Mouse (Mus musculus) retina, postnatal 7 days (tissue): ENCODE data around the gene C8a.

Experiments used
- DNase-seq: peaks from one replicate; pipeline ENCODE4 v3.0.0-alpha.2; 2012; ENCODE audit warnings: low read depth, low spot score

The C8a gene

DNA sequence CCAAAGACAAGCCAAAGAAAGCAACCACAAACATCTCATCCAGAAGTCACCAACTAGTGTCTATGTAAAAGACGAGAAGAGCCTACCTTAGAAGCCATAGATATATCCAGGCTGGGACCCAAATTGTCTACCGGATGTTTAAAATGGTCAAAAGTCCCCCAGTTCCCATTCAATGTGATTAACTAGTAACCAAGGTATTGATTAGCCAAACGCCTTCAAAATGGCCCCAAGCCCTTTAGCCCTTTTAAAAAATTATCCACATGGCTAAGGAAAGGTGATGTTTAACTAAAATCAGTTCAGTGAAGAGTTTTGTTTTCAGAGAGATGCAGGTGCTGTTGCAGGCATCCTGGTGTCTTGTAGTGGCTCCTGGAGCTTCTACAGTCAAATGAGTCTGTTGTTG lies at the start of gene C8a:
Gene C8a (minus strand): TSS at position 76 of the 400 bp plus-strand sequence.
- DNase-seq, result no peak

DNA sequence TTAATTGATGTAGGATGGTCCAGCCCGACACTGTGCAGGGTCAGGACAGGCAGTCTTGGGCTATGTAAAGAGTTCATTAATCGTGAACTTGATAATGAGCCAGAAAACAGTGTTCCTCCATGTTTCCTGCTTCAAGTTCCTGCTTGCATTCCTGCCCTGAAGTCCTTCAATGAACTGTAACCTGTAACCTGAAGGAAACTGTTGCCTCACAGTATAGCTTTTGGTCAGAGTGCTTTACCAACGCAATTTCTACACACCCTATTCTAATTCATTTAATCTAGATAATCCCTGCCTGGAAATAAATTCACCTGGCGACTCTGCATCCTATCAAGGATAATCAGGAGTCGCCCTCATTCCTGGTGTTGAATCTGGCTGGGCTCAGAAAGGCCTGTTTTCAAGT lies 49.2 kb upstream of the C8a start:
- no peak for DNase-seq

DNA sequence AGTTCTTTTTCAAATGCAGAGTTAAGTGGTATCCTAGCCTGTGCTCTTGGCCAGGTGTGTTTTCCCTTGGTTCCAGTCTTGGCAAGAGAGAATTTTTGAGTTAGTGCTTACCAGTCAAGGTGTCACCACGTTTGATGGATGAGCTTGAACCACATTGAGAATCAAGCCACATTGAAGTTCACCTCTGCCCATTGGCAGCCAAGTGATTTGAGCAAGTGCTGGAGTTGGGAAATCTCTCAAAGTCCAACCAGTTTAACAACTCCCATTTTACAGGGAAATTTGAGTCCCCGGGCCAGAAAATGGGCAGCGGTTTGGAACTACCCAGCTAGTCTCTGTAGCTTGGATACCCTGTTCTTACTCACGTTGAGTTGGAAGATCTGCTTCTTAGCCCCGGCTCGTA lies 41.8 kb upstream of the C8a start:
- no peak for DNase-seq

DNA sequence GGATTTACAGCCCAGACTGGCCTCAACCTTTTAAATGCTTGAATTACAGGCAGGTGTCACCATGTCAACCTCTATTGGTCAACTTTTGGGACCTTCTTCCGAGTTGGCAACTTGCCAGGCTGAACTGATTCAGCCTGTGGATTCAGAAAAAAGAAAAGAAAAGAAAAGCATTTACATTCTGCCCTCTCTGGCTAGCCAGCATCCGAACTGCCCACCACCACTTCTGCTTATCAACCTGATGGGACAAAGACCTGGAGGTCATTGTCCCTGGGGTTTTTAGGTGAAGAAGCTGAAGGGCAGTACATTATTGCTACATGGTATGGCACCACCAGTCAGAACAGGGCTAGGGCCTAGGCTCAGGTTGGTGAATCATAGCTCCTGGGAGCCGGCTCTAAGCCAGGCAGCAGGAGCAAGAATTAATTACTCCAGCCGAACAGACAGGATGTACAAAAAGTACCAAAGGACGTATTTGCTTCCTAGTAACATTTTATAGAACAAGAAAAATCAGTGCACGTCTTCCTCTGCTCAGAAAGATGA lies 38.6 kb upstream of the C8a start:
- no peak for DNase-seq

DNA sequence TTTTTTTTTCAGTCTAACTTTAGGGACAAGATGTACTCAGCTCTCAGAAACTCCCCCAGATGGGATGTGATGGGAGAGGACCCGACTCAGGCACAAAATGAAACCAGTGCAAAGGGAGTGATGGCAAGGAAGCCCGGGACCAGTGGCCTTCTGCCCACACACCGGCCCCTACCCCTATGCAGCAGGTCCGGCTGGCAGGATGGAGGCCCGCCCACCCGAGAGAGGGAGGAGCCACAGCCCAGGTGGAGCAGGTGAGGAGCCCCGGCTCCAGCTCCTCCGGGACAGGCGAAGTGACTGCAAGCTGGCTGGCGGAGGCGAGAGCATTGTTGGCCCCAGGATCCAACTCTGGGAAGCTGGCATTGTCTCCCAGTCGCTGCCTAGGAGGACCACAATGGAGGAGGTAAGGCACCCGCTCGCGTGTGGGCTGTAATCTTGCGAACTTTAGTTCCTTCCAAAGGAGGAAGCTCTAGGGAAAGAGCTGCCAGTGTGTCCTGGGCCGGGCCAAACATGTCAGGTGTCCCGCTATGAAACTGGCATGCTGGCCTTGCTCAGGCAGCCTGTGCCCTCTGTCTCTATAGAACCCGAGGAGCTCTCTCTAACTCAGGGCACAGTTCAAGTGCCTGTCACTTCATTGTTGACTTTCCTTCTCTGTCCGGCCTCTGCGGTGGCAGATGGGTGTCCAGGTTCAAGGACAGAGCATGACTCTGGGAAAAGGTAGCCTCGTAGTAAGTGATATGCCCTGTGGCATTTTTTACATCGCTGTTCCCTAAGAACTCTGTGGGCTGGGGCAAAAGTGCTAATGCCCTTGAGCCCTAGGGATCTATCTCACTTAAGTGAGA lies 37.3 kb upstream of the C8a start, which contains the start of gene Fyb2:
Gene Fyb2 (plus strand): TSS at position 166 of the 839 bp plus-strand sequence.
- no peak for DNase-seq

DNA sequence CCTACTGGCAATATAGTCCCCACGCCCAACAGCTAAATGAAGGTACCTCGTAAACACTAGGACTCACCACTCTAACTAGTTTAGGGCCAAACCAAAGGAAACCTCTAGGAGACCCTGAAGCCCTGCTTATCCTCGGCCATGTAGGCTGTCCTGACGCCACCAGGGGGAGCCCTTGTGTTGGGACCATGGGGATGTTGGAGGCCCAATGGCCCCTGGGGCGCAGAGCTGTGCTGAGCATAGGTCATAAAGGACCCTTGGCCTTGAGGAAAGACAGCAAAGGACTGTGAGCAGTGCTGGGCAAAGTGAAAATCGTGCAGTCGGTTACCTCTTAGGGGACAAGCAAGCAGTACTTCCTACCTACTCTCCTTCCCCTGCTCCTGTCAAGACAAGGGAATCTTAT lies 35.5 kb upstream of the C8a start:
- peak; percentile 49 for DNase-seq

DNA sequence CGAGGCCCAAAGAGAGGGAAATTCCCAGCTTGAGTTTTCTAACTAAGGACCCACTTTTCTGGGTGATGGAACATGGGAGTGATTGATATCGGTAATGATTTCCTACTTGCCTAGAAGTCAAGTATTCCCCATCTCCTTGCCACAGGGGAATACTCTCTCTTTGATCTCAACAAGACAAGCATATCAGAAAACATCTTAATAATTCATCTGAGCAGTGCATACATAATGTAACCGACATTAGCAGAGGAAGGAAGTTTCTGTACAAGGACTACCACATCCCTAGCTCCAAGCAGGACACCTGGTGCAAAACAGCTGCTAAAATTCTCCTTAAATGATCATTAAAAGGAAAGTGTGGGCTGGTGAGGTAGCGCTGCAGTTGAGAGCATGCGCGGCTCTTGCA lies 28.9 kb upstream of the C8a start:
- no peak for DNase-seq

DNA sequence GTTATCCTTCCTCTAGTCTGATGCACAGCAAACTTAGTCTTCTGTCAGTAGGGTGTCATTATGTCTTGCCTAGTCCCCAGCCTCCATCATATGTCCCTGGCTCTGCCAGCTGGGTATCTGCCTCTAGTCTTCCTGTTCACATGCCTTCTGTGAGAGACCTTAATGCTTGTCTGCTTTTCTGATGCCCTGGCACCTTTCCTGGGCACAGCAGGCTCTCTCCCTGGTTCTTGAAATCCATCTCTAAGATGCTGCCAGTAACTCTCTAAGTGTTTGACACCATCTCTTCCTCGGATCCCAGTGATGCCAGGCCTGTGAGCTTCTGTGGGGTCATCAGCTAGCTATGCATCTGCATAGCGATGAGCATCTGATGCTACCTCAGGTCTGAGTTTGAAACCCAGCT lies 26.6 kb upstream of the C8a start:
- no peak for DNase-seq

DNA sequence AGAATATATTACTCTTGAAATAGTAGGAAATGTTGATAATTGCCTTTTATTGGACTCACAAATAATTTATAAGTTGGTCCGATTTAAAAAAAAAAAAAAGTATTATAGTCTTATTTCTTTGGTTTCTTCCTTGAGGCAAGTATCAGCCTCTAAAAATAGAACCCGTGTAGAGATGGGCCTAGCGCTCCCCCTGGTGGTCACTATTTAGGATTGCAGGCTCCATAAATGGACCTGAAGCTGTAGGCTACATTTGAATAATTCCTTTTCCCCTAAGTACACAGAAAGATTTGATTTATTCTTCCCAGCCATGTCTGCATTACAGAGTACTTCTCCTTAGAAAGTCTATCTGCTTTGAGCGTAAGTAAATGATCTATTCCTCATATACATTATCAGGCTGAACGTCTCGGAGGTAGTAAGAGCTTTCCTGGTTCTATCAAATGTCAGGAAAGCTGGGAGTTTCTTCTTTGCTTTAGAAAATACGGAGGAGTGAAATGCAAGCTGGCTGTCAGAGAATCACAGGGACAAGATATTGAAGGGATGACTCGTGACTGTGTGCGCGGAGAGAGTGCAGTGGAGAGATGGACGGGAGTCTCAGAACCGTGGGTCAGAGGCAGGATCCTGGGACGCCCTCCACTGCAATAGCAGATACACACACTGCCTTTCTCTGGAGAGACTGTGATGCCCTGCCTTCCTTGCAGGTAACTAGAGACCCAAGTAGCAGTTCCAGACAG lies 18.0 kb upstream of the C8a start:
- peak; percentile 41 for DNase-seq

DNA sequence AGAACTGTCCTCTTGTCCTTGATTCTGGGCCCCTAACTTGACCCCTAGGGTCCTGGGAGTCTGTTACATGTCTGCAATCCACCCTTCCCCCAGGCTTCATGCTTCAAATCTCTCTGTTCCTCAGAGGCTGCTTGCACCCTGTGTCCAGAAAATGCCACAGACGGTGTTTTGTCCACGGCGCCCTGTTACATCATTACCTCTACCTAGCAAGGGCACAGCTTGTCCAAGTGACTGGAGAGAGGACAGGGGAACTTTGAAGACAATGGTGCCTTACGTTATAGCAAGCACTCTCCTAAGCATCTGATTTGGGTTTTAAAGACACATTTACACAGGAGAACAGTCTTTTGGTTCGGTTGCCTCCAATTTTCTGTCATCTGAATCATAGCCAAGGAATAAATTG lies 17.4 kb upstream of the C8a start:
- no peak for DNase-seq

DNA sequence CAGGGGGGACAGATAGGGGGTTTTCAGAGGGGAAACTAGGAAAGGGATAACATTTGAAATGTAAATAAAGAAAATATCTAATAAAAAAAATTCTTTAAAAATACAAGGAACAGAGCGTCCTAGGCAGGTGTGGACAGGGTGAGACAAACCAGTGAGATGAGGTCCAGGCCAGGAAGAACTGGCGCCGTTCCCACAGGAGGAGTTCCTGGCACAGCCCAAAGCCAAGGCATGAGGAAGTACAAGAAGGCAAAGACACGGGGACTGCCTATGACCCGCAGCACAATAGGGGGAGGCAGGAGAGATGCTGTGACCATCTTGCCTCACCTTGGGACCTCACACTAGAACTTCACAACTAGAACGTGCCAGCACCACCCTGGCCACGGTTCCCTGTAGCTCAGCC lies 15.5 kb upstream of the C8a start:
- no peak for DNase-seq

DNA sequence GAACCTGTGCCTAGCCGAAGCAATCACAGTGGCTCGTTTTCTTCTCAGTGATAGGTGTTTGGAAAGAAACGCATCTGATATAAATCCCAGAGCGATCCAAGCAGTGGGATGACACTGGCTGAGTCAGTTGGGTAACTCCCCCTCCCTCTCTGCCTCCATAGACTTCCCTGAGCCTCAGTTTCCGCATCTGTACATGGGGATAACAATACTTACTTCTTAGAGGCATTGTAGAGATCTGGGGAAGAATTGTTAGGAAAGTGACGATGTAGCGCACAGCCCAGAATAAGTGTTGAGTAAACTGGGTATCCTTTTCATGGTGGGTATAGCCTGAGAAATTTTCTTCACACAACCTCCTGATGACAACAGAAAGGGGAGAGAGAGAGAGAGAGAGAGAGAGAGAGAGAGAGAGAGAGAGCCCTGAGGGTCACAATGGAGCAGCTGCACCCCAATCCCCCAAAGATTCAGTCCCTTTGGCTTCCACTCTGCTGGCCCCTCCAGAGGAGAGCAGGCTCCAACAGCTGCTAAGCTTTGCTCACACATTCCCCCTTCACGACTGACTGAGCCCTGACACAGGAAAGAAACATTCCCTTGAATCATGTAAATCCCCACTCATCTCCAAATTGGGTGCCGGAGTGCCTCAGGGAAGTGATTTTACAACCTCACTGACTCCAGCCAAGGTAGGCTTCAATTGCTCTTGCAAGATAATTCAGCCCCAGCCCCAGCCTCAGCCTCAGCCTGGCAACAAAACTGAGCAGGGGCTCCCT lies 12.5 kb upstream of the C8a start:
- DNase-seq, result no peak

DNA sequence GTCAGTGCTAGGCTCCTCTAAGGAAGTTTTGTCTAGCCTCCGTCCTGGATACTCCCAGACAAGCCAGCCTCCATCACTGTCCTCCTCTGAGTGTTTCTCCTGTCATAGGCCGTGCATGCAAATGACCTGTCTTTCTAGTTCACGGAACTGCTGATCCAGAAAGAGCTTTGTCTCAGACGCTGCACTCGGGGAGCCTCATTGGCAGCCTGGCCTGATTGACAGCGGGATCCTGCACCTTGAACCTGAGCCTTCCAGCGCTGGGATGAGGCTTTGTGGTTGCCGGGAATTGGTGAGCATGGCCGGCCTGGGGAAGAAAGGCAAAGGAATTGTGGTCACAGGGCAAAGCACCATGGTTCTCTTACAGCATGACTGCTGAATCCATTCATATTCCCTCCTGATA lies 11.3 kb upstream of the C8a start:
- no peak for DNase-seq

DNA sequence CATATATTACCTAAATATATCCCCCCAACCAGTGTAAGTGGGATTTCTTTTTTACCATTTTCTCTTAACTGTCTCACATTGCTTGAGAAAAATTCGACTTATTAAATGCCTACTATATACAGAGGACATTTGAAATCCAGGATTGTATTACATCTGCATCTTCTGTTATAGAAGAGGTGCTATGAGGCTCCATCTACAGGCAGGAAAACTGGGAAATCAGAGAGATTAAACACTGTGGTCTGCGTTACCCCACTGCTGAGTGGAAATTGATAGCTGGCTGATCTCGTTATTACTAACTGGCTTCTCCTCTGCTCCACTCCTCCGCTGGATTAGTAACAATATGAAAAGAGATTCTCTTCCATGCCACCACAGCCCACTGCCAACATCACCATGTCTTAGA lies 366 bp downstream of the C8a start:
- no peak for DNase-seq

DNA sequence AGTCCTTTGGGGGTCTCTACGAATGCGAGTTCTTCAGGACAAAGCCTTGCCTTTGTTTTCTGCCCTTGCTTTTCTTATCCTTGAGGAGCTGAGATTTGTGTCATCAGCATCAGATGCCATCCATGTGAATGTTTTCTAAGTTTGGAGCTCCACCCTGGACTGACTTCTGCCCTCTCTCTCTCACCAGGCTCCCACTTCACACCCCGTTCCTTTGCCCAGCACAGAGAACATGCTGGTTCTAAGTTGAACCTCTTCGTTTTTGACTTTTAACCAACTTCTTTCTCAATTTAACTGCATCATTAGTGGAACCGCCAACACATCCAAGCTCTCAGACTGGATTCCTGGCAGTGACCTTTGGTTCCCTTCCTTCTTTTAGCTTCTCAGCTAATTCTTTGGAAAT lies 6.0 kb downstream of the C8a start:
- no peak for DNase-seq

DNA sequence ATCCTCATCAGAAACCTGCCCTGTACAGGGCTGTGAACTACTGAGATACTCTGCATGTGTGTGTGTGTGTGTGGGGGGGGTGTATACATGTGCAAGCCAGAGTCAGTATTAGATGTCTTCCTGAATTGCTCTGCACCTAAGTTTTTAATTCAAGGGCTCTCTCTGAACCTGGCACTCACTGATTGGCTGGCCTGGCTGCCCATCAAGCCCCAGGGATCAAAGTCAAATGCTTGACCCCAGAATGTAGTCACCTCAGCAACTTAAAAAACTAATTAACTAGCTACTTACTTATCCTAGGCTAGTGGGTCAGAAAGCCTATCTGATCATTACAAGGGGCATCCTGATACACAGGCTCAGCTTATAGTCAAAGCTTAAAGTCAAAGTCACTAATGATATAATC lies 6.6 kb downstream of the C8a start:
- no peak for DNase-seq

DNA sequence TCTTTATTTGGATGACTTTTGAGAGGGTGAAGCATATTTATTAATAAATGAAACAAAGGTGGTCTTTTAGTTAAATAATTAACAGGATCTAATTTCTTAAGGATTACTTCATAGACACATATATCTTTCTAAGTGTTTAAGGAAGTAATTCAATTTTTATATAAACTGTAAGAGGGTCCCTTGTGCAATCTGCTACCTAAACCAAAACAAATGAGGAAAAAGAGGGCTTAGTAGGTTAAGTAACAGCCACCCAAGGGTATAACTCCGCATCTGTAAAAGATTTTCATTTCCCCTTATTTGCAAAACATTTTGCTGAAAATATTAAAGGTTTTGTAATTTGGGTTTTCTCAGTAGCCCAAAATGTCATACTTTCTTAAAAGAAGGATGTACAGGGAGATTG lies 11.8 kb downstream of the C8a start:
- DNase-seq, result no peak

DNA sequence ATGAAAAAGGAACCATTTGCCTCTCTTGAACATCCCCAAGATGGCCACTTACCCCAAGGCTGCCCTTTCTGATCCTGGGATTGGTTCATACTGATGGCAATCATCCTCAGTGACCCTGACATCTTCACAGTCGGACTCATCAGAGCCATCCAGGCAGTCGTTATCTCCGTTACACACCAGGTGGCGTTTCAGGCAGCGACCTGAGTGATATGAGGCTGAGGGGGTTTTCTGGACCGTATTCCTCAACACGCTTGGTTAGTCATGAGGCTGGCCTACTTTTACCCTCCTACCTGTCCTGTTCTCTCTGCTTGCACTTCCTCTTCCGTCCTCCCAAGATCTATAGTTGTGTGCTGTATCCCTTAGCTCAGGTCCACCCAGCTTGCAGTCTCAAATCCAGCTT lies 15.0 kb downstream of the C8a start:
- DNase-seq, result no peak

DNA sequence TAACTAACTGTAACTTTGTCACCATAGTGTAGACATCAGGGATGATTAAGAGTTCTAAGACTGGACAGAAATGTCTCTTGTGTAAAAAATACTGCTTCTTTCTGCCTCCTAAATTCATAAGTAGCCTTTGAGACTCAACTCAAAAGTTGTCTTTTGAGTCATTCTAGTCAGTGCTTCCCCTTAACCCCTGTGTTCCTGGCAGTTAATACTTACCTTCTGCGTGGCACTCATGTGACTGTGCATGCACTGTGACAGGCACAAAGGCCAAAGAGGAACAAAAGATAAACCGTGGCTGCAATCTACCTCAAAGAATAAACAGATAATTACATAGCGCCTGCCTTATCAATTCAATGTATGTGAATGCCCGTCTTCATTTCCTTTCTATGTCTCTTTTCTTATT lies 18.4 kb downstream of the C8a start:
- no peak for DNase-seq

DNA sequence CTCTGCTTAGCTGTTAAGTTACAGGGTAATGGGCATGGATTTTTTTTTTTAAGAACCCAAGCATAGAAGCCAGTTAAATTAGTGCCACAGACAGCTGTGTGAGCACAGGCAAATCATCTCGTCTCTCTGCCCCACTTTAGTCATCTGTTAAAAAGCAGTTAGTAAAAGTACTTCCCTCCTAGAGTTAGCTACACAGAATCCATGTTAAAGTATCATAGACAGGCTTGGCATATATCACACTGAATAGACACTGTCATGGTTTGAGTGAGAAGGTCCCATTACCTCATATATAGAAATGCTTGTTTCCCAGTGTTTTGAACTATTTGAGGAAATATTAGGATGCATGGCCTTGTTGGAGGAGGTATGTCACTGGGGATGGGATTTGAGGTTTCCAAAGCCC lies 19.2 kb downstream of the C8a start, which contains the start of gene Gm17662:
Gene Gm17662 (plus strand): TSS at position 301 of the 400 bp plus-strand sequence.
- DNase-seq, result no peak

DNA sequence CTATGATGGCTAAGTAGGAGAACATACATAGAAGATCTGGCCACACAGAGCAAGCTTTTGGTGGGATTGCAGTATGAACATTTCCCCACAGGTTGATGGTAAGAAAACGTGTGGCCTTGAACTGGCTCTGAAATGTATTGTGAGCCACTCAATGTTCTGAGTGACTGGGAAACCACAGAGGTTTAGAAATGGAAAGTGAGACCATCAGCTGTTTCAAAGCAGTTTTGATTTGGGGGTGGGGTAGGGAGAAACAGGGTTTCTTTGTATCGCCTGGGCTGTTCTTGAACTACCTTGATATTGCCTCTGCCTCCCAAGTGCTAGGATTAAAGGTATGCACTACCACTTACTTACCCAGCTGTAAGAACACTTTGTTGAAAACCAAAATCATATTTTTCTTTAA lies 21.0 kb downstream of the C8a start:
- DNase-seq, result no peak

DNA sequence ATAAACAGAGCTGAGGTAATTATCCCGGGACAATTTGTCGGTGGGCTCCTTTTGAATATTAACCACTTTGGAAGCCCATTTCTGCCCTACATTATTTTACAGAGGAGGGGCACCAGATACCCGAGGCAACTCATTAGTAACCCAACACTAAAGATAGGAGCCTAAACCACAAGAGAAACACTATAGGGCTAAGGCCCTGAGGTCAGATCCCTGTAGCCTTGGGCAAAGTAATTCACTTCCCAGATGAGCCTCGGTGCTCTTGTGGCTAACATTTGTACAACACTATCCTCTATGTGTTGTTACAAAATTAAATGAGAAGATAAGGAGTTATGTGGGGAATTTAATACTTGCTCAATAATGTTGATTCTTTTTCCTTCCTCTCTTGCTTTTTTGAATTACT lies 32.7 kb downstream of the C8a start:
- DNase-seq, result no peak
